25 mouse cellular contexts compared by ENCODE assay signal in genomic region chr6:125153682-125154081, GRCm38 (mm10).
"Had no signal": no experiment of that assay in that cellular context is flagged by ENCODE, and none has a peak within 500 bp of the region (broad histone marks: within the 10 kb centered on the region; RNA-seq: fewer than 3 reads in every experiment).

No protein-coding gene starts in this region.

- H3K4me2 ChIP-seq: heart, embryonic 11.5 days; heart, embryonic 13.5 days; heart, embryonic 15.5 days; hindbrain, embryonic 12.5 days; hindbrain, embryonic 14.5 days; intestine, embryonic 15.5 days; limb, embryonic 12.5 days had no signal

- H3K9ac ChIP-seq: heart, embryonic 13.5 days; heart, embryonic 15.5 days; hindbrain, embryonic 12.5 days; hindbrain, embryonic 14.5 days; intestine, embryonic 15.5 days; limb, embryonic 12.5 days; liver, embryonic 14.5 days had no signal

- ATAC-seq: hindbrain, embryonic 16.5 days; inflammation-experienced regulatory T-cells, adult 6 months; intestine, embryonic 15.5 days; intestine, postnatal 0 days had no signal

- H3K4me3 ChIP-seq: heart, adult 2 months; heart, embryonic 13.5 days; heart, embryonic 15.5 days; hindbrain, embryonic 12.5 days; intestine, embryonic 15.5 days; layer of hippocampus, adult 2 months; left cerebral cortex, adult 2 months; limb, embryonic 10.5 days; limb, embryonic 12.5 days had no signal

- H3K27ac ChIP-seq: heart, adult 2 months; heart, embryonic 13.5 days; heart, embryonic 15.5 days; hindbrain, embryonic 14.5 days; intestine, embryonic 15.5 days; left cerebral cortex, adult 2 months; limb, embryonic 10.5 days; limb, embryonic 12.5 days; liver, embryonic 14.5 days had no signal

- DNase-seq: gastrocnemius, postnatal 10 days; gastrocnemius, postnatal 36 days; heart, adult 11 months; heart, adult 2 months; heart, postnatal 14 days; heart, postnatal 36 days; kidney, adult 18-20 months; kidney, adult 8-10 months; kidney, postnatal 10 days; kidney, postnatal 25 days; kidney, postnatal 4 days had no signal

- H3K27me3 ChIP-seq: heart, embryonic 13.5 days; heart, embryonic 15.5 days; hindbrain, embryonic 12.5 days; intestine, embryonic 15.5 days; limb, embryonic 12.5 days had no signal

- H3K9me3 ChIP-seq: heart, embryonic 13.5 days; heart, embryonic 15.5 days; hindbrain, embryonic 12.5 days; intestine, embryonic 15.5 days; limb, embryonic 10.5 days; limb, embryonic 12.5 days had no signal
